Comparison of ENCODE assay signal across 28 mouse cellular contexts in genomic region chr17:87355456-87355855, GRCm38 (mm10).
DNase-seq lines count a peak whose midpoint lies in the region; ATAC-seq and TF ChIP-seq lines count a peak whose summit lies in the region.
"Had no signal": no experiment of that assay in that cellular context is flagged by ENCODE, and none has a peak within 500 bp of the region (broad histone marks: within the 10 kb centered on the region; RNA-seq: fewer than 3 reads in every experiment).

No protein-coding gene starts in this region.

- no peak for TF ChIP-seq EP300 in liver, embryonic 14.5 days (IDR thresholded peaks at IDR 0.05; ENCODE audit: low read depth)

- WGBS in hindbrain, embryonic 10.5 days = 91% methylated on average over 8 of the region's 8 CpGs
- WGBS in hindbrain, embryonic 16.5 days = 90% methylated on average over 8 of the region's 8 CpGs
- 25% methylated on average over 8 of the region's 8 CpGs for WGBS in liver, embryonic 14.5 days (ENCODE audit: insufficient replicate concordance)

- no peaks in the 10 kb centered on the region for H3K9me3 ChIP-seq in hindbrain, embryonic 10.5 days
- H3K9me3 ChIP-seq in hindbrain, embryonic 16.5 days (ENCODE audit: control insufficient read depth, low read length) = no peaks in the 10 kb centered on the region
- H3K9me3 ChIP-seq in liver, embryonic 14.5 days (ENCODE audit: control insufficient read depth, low read length) = no peaks in the 10 kb centered on the region
- H3K9me3 ChIP-seq: embryonic facial prominence, embryonic 12.5 days; embryonic facial prominence, embryonic 15.5 days; G1E; heart, embryonic 13.5 days; hindbrain, embryonic 13.5 days had no signal

- no peak overlapping the region for H3K4me2 ChIP-seq in hindbrain, embryonic 16.5 days (ENCODE audit: low read length)
- H3K4me2 ChIP-seq in liver, embryonic 14.5 days (ENCODE audit: low read depth) = no peak overlapping the region
- H3K4me2 ChIP-seq: embryonic facial prominence, embryonic 12.5 days; embryonic facial prominence, embryonic 15.5 days; heart, embryonic 13.5 days; hindbrain, embryonic 13.5 days had no signal

- no peaks in the 10 kb centered on the region for H3K36me3 ChIP-seq in hindbrain, embryonic 10.5 days
- no peaks in the 10 kb centered on the region for H3K36me3 ChIP-seq in hindbrain, embryonic 16.5 days (ENCODE audit: control insufficient read depth, insufficient read depth, low read length)
- no peaks in the 10 kb centered on the region for H3K36me3 ChIP-seq in liver, embryonic 14.5 days (replicated peaks; ENCODE audit: control insufficient read depth, insufficient read depth, low read depth)
- H3K36me3 ChIP-seq: embryonic facial prominence, embryonic 12.5 days; embryonic facial prominence, embryonic 15.5 days; heart, embryonic 13.5 days; hindbrain, embryonic 13.5 days had no signal

- no peak for ATAC-seq in hindbrain, embryonic 16.5 days
- peak; percentile 56 for ATAC-seq in liver, embryonic 14.5 days (ENCODE audit: insufficient read depth)
- peak; percentile 66 for ATAC-seq in megakaryocyte progenitor cell, adult 5-6 weeks (replicated peaks; ENCODE audit: poor library complexity)
- ATAC-seq: forebrain, embryonic 14.5 days; forebrain, postnatal 0 days; hindbrain, postnatal 0 days; inflammation-experienced regulatory T-cells, adult 6 months; Patski had no signal

- no peak for DNase-seq in hindbrain, embryonic 10.5 days (ENCODE audit: low spot score)
- peak; percentile 25 for DNase-seq in c-Kit-positive CD71-positive TER-119-negative erythroid progenitor cells, embryonic 14.5 days (ENCODE audit: low read depth)
- peak in 1 of 3 experiments; percentile 22 for DNase-seq in liver, embryonic 14.5 days (ENCODE audit: low read depth in 3 of 3, low spot score in 3 of 3)
- no peak for DNase-seq in cerebellum, adult 11-12 months
- DNase-seq in gastrocnemius, postnatal 10 days = no peak
- DNase-seq: adrenal gland, adult 2 months; adrenal gland, postnatal 14 days; B cell, adult 2 months; cerebellum, adult 2 months; cerebellum, adult 9-11 months; cerebellum, postnatal 25 days; forebrain, postnatal 0 days; gastrocnemius, adult 2 months; gastrocnemius, postnatal 25 days; heart, adult 18-20 months; heart, postnatal 14 days had no signal

- peaks cover 52% of the 10 kb centered on the region for H3K4me1 ChIP-seq in hindbrain, embryonic 10.5 days (replicated peaks)
- peaks cover 11% of the 10 kb centered on the region for H3K4me1 ChIP-seq in hindbrain, embryonic 16.5 days (ENCODE audit: control insufficient read depth, insufficient read depth, low read depth, low read length)
- H3K4me1 ChIP-seq in liver, embryonic 14.5 days (replicated peaks; ENCODE audit: control insufficient read depth in 2 of 2, insufficient read depth in 2 of 2, low read length in 1 of 2) = peaks cover 0 to 16% of the 10 kb centered on the region in 2 experiments; a peak in 2 of 4 replicates

- H3K27me3 ChIP-seq in hindbrain, embryonic 10.5 days (ENCODE audit: insufficient read depth, poor library complexity, severe bottlenecking) = no peaks in the 10 kb centered on the region
- no peaks in the 10 kb centered on the region for H3K27me3 ChIP-seq in hindbrain, embryonic 16.5 days (replicated peaks; ENCODE audit: control insufficient read depth, insufficient read depth, low read length)
- no peaks in the 10 kb centered on the region for H3K27me3 ChIP-seq in liver, embryonic 14.5 days (ENCODE audit: control insufficient read depth, insufficient read depth, low read length)
- H3K27me3 ChIP-seq: CH12.LX; embryonic facial prominence, embryonic 12.5 days; embryonic facial prominence, embryonic 15.5 days; heart, embryonic 13.5 days; hindbrain, embryonic 13.5 days; Patski had no signal

- H3K27ac ChIP-seq in hindbrain, embryonic 10.5 days = 0 out of 2 replicates have a peak overlapping the region, but pooled peaks have one; percentile 9
- no peak overlapping the region for H3K27ac ChIP-seq in hindbrain, embryonic 16.5 days (ENCODE audit: low read depth, low read length)
- no peak overlapping the region for H3K27ac ChIP-seq in liver, embryonic 14.5 days
- H3K27ac ChIP-seq: embryonic facial prominence, embryonic 12.5 days; embryonic facial prominence, embryonic 15.5 days; gastrocnemius, adult 2 months; heart, embryonic 13.5 days; hindbrain, embryonic 13.5 days; hindbrain, postnatal 0 days had no signal

- H3K4me3 ChIP-seq in hindbrain, embryonic 10.5 days = no peak overlapping the region
- H3K4me3 ChIP-seq in hindbrain, embryonic 16.5 days (ENCODE audit: low read length) = no peak overlapping the region
- H3K4me3 ChIP-seq in liver, embryonic 14.5 days (ENCODE audit: insufficient read depth in 1 of 2, low read depth in 2 of 2, low read length in 2 of 2) = no peak overlapping the region
- H3K4me3 ChIP-seq: embryonic facial prominence, embryonic 12.5 days; embryonic facial prominence, embryonic 15.5 days; gastrocnemius, adult 2 months; heart, embryonic 13.5 days; hindbrain, embryonic 13.5 days had no signal

- no peak for TF ChIP-seq CTCF in liver, embryonic 14.5 days (IDR thresholded peaks at IDR 0.05; ENCODE audit: low read depth)

- no peak overlapping the region for H3K9ac ChIP-seq in hindbrain, embryonic 16.5 days (ENCODE audit: low read depth, low read length)
- no peak overlapping the region for H3K9ac ChIP-seq in liver, embryonic 14.5 days (replicated peaks)
- H3K9ac ChIP-seq: embryonic facial prominence, embryonic 12.5 days; embryonic facial prominence, embryonic 15.5 days; forebrain, postnatal 0 days; heart, embryonic 13.5 days; hindbrain, embryonic 13.5 days had no signal
